Mouse (Mus musculus): ENCODE results near the gene A830031A19Rik.

DNA sequence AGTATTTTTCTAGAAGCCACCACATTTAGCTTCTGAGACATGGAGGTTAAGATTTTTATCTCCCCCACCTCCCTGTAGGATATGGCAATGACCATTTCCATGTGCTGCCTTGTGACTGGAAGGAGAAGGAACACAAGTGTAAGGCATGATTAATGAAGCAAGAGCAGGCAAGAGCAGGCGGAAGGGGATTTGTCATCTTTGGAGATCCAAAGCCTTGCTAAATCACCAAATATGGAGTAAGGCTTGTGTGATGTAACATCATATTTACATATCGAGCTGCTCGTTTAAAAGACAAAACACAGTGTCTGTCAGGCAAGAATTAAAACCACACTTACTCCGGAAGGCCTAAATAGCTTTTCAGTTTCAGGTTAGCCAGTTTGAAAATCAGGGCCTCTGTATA lies 12.2 kb upstream of the A830031A19Rik start:
- no peak for TF ChIP-seq POLR2A (IDR thresholded peaks at IDR 0.05; ENCODE audit: low read depth, low read length)
- no peak for TF ChIP-seq CTCF (IDR thresholded peaks at IDR 0.05; ENCODE audit: extremely low read depth, insufficient read depth, insufficient read length, insufficient replicate concordance)
